Mouse (Mus musculus) liver, adult 2 months (tissue): Measurements from ENCODE around the gene Irak3.

ENCODE experiments used
- CTCF ChIP-seq: fragments of 200-500 bp; IDR thresholded peaks from 2 replicates; pipeline ENCODE4 v1.5.1; 2011; ENCODE audit warnings: low read depth, low read length, control low read depth
- POLR2A ChIP-seq: fragments of 200-500 bp; IDR thresholded peaks from 2 replicates; pipeline ENCODE4 v1.6.1; 2011; ENCODE audit warnings: low read length, control low read depth; ENCODE audit not compliant: insufficient read depth; ENCODE audit errors: extremely low read depth

- TF ChIP-seq CTCF (no peak), POLR2A (no peak)
Observed at GRCm38 (mm10) chr10:120238241-120238640, 36.3 kb upstream of the Irak3 start.
